Mouse (Mus musculus) urinary bladder, postnatal 0 days (tissue): Measurements from ENCODE around the gene Olfr175-ps1. TPM values are rescaled to one million over a fixed set of nuclear protein-coding genes. Genes with fewer than 3 reads are reported as not detected.

Source experiments
- polyA plus RNA-seq: library from polyadenylated mRNA; unstranded; fragments of >200 nt; fragmentation: Nextera tagmentation; extraction: Ambion mirVana; gene quantifications from 2 replicates; pipeline ENCODE4 v1.2.1, GENCODE M21; 2015

The Olfr175-ps1 gene
- not detected in 2 replicates for polyA plus RNA-seq

DNA sequence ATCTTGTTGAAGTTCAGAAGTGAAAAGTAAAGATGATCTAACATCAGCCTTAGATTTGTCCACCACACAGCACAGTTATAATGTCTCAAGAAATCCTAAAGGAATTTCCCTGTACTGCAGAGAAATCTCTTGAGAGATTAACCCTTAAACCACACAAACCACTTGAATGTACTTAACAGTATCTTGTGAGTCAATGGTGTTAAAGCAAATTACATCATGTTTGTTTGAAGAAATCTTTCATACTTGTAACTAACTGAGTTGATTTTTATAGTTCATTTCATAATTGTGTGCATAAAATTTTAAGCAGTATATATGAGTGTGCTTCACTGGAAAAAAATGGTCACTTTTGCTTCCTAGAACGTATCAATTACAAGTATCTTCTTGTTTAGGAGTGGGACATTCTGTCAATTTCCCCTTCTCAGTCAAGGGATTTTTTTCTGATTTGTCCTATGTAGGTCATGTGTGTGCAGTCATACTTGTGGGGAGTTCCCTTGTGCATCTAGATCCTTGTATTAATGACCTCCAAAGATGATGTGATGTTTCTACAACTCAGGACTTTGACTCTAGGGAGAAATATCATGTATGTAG lies at the start of gene Olfr175-ps1:
Olfr175-ps1 (minus strand) TSS at position 51 of the 588 bp plus-strand sequence.

DNA sequence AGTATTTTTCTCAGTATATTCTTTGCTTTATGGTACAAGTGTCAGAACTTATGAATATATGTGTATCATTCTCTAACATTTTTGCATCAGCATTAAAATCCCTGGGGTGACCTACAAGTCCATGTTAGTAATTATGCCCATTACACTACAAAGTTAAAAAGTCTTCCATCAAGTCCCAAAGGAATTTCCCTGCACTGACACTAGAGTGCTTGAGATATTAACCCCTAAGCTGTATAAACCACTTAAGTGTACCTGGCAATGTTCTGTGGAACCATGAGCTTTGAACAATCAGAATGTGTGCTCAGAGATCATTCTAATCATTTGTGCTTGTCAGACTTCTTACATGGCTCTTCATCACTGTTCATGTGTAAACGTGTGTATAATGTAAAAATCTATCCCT lies 48.1 kb upstream of the Olfr175-ps1 start, which contains the start of gene Olfr177:
Olfr177 (minus strand) TSS at position 101 of the 400 bp plus-strand sequence.

GRCm38 (mm10) chr16:58800168-58800567 lies 26.4 kb downstream of the Olfr175-ps1 start, which contains the start of gene Olfr173:
TSS of gene Olfr173 (minus strand) at chr16:58800268.

Other genes with a start within 250 kb of the Olfr175-ps1 start
- gene Gm813, start 209.8 kb downstream of the Olfr175-ps1 start, polyA plus RNA-seq = not detected in 2 replicates
- gene E330017A01Rik, start 188.0 kb downstream of the Olfr175-ps1 start, polyA plus RNA-seq = not detected in 2 replicates
- gene Cpox, start 156.5 kb downstream of the Olfr175-ps1 start, polyA plus RNA-seq = 18.8 and 24.2 TPM in 2 replicates
- not detected in 2 replicates for gene Gpr15, start 107.7 kb downstream of the Olfr175-ps1 start, polyA plus RNA-seq
- gene Cldnd1, start 98.9 kb downstream of the Olfr175-ps1 start, polyA plus RNA-seq = 92.0 and 115 TPM in 2 replicates
- not detected in 2 replicates for gene Olfr172, start 63.6 kb downstream of the Olfr175-ps1 start, polyA plus RNA-seq
- not detected in 2 replicates for gene Olfr173, start 26.5 kb downstream of the Olfr175-ps1 start, polyA plus RNA-seq
- gene Olfr177, start 48.0 kb upstream of the Olfr175-ps1 start, polyA plus RNA-seq = not detected in 2 replicates
- gene Olfr178, start 65.3 kb upstream of the Olfr175-ps1 start, polyA plus RNA-seq = not detected in 2 replicates
- gene Olfr181, start 102.0 kb upstream of the Olfr175-ps1 start, polyA plus RNA-seq = not detected in 2 replicates
- not detected in 2 replicates for gene Olfr180, start 102.6 kb upstream of the Olfr175-ps1 start, polyA plus RNA-seq
- not detected in 2 replicates for gene Olfr183, start 168.6 kb upstream of the Olfr175-ps1 start, polyA plus RNA-seq
- not detected in 2 replicates for gene Olfr186, start 203.5 kb upstream of the Olfr175-ps1 start, polyA plus RNA-seq
- not detected in 2 replicates for gene Olfr187, start 213.0 kb upstream of the Olfr175-ps1 start, polyA plus RNA-seq